Mouse (Mus musculus) left cerebral cortex, adult 2 months (tissue): ENCODE results near the gene Hnrnph1. TPM values are rescaled to one million over a fixed set of nuclear protein-coding genes. Genes with fewer than 3 reads are reported as not detected.
A peak's percentile ranks its signal among the peaks of the same experiment; 100 is the strongest.

Experiments used
- DNase-seq, 2 experiments: peaks; one replicate each; pipeline ENCODE4 v3.0.0; 2021 to 2022; ENCODE audit warnings: low spot score in 2 of 2, mixed read lengths in 1 of 2; ENCODE audit errors: extremely low spot score in 1 of 2
- H3K27ac ChIP-seq: fragments of 200-600 bp; 2 replicates; pipeline ENCODE4 v1.8.1; 2022
- H3K4me3 ChIP-seq: fragments of 200-600 bp; 2 replicates; pipeline ENCODE4 v1.8.1; 2022
- CTCF ChIP-seq: fragments of 200-600 bp; IDR thresholded peaks from 2 replicates; pipeline ENCODE4 v1.8.1; 2022; ENCODE audit warnings: antibody characterized with exemption, mild to moderate bottlenecking, moderate library complexity
- intact Hi-C: fragments of 180-260 bp; cut with DNase I; formaldehyde crosslinking; loops from one replicate; pipeline ENCODE4 v1.15.1; 2025
- total RNA-seq, 2 experiments: library from RNA; stranded (reverse); gene quantifications; 2 replicates each; pipeline ENCODE4 v1.2.3; 2021

The Hnrnph1 gene
- total RNA-seq, 2 experiments from 2014 or later, result 272 to 274 TPM

DNA sequence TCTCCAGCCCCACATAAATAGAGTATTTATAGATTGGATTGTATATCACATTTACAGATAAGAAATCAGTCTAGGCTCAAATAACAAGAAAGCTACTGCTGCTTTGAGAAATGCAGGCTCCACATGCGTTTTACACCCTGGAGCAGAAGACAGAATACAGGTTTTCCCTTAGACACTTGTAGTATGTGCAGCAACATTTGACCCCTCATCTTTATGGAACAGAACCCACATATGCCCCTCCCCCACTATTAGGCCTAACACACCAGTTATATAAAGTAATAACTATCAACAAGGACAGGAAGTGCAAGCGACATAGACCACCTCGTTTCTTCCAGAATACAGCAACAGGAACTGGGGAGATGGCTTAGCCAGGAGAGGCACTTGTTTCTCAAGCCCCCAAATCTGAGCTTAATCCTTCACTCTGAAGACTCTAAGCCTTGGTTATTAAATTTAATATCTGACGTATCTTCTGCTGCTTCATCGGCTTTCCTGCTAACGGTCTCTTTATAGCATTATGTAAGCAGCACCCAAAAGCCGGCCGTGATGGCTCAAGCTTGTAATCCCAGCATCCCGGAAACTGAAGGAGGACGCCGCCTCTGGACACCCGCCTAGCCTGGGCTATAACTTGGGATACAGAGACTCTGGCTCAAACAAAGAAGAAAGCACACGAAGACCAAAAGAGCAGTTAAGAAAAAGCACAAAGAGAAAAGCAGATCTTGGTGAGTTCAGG, 2.3 kb upstream of the Hnrnph1 start:
- no peak for DNase-seq
- intact Hi-C loops, result loop anchor here (5.0 kb wide), 1 partner anchor 47 kb away; the partner anchor contains the start of gene Canx
- TF ChIP-seq CTCF, result no peak
- H3K4me3 ChIP-seq, result no peak overlapping the region
- H3K27ac ChIP-seq, result no peak overlapping the region

- H3K27ac ChIP-seq, result no peak overlapping the region
- H3K4me3 ChIP-seq, result no peak overlapping the region
- no peak for TF ChIP-seq CTCF
- intact Hi-C loops, result loop anchor here (5.0 kb wide), 1 partner anchor 48 kb away; the partner anchor contains the start of gene Canx
- DNase-seq, result no peak
These were observed 1.4 kb upstream of the Hnrnph1 start for GRCm38 (mm10) chr11:50375421-50375820.

GRCm38 (mm10) chr11:50376156-50376790, 517 bp upstream of the Hnrnph1 start:
- peak overlapping the region; percentile 100 for H3K4me3 ChIP-seq
- peak overlapping the region; percentile 99 for H3K27ac ChIP-seq
- intact Hi-C loops, result loop anchor here (2.0 to 5.0 kb wide), 2 partner anchors 49 to 83 kb away; partner anchors contain the start of genes Canx and Maml1

GRCm38 (mm10) chr11:50377892-50378684, 1.3 kb downstream of the Hnrnph1 start:
- peak; percentile 92 for TF ChIP-seq CTCF
- peak; percentile 83 to 85 for DNase-seq
- peak overlapping the region; percentile 99 for H3K27ac ChIP-seq
- intact Hi-C loops, result loop anchor here (2.0 to 5.0 kb wide), 2 partner anchors 51 to 85 kb away; partner anchors contain the start of genes Canx and Maml1
- H3K4me3 ChIP-seq, result peak overlapping the region; percentile 100

More at GRCm38 (mm10) chr11:50376156-50376790, 517 bp upstream of the Hnrnph1 start:
- TF ChIP-seq CTCF, result no peak
- no peak for DNase-seq

GRCm38 (mm10) chr11:50379023-50379752, 2.4 kb downstream of the Hnrnph1 start:
- DNase-seq, result no peak
- peak overlapping the region; percentile 99; the same call in 1 of the 2 replicates for H3K27ac ChIP-seq
- TF ChIP-seq CTCF, result no peak
- intact Hi-C loops, result loop anchor here (5.0 kb wide), 1 partner anchor 52 kb away; the partner anchor contains the start of gene Canx
- peak overlapping the region; percentile 100 for H3K4me3 ChIP-seq

DNA sequence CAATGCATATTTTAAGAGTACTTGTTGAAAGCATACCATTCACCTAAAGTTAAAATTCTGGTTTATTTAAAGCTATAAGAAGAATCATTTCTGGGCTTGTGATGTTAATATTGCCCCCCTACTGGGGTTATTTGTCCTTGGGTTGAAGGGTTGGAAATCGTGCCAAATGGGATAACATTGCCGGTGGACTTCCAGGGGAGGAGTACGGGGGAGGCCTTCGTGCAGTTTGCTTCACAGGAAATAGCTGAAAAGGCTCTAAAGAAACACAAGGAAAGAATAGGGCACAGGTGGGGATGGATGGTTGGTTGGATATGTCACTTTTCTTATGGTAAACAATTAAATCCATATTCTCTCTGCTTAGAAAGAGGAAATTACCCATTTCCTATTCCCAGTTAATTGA, 4.5 kb downstream of the Hnrnph1 start:
- Histone ChIP-seq H3K27ac (no peak overlapping the region), H3K4me3 (peak overlapping the region; percentile 100)
- intact Hi-C loops, result no loop called here
- DNase-seq, result no peak
- no peak for TF ChIP-seq CTCF

- no peak for DNase-seq
- TF ChIP-seq CTCF, result no peak
- intact Hi-C loops, result no loop called here
- no peak overlapping the region for H3K4me3 ChIP-seq
- H3K27ac ChIP-seq, result no peak overlapping the region
These were observed 10.4 kb downstream of the Hnrnph1 start for GRCm38 (mm10) chr11:50387167-50387679.

- DNase-seq, result no peak
- no peak for TF ChIP-seq CTCF
- Histone ChIP-seq H3K27ac (no peak overlapping the region), H3K4me3 (no peak overlapping the region)
- intact Hi-C loops, result no loop called here
These were observed 10.9 kb downstream of the Hnrnph1 start for GRCm38 (mm10) chr11:50387697-50388096.

DNA sequence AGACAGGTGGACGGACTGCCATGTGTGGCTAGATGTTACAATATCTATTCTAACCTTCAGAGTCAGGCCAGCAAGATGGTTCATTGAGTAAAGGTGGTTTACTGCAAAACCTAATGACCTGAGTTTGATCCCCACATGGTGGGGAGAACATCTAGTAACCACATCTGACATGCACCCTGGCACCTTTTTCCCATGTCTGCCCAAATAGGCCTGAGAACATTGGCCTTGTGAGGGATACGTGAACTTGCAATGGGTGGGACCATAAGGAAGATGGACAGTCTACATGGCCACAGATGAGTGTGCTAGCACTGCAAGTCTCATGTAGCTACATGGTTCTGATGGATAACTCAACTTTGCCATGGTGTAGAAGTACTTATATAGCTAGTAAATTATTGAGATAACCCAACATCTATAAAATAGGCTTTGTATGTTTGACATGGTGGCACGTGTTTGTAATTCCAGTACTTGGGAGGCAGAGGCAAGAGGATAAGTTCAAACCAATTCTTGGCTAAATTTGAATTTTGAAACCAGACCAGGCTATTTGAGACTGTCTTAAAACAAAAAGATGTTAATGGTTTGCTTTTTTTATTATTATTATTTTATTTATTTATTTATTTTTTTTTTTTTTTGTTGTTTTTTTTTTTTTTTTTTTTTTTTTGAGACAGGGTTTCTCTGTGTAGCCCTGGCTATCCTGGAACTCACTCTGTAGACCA, 11.6 kb downstream of the Hnrnph1 start:
- no peak for TF ChIP-seq CTCF
- intact Hi-C loops, result no loop called here
- Histone ChIP-seq H3K27ac (no peak overlapping the region), H3K4me3 (no peak overlapping the region)
- no peak for DNase-seq

- no peak for TF ChIP-seq CTCF
- intact Hi-C loops, result no loop called here
- no peak overlapping the region for H3K4me3 ChIP-seq
- DNase-seq, result no peak
- H3K27ac ChIP-seq, result no peak overlapping the region
These were observed 12.2 kb downstream of the Hnrnph1 start for GRCm38 (mm10) chr11:50389011-50389410.
